Mouse (Mus musculus) layer of hippocampus, adult 11-12 months (tissue): ENCODE results near the gene Upk3a.
"Not testable (repeated sequence)": the region's sequence is repeated elsewhere in the genome, so short reads cannot be mapped to it uniquely, and the experiment has no call there.

Source experiments
- DNase-seq: peaks from one replicate; pipeline ENCODE4 v3.0.0; 2022; ENCODE audit warnings: low spot score

The Upk3a gene

DNA sequence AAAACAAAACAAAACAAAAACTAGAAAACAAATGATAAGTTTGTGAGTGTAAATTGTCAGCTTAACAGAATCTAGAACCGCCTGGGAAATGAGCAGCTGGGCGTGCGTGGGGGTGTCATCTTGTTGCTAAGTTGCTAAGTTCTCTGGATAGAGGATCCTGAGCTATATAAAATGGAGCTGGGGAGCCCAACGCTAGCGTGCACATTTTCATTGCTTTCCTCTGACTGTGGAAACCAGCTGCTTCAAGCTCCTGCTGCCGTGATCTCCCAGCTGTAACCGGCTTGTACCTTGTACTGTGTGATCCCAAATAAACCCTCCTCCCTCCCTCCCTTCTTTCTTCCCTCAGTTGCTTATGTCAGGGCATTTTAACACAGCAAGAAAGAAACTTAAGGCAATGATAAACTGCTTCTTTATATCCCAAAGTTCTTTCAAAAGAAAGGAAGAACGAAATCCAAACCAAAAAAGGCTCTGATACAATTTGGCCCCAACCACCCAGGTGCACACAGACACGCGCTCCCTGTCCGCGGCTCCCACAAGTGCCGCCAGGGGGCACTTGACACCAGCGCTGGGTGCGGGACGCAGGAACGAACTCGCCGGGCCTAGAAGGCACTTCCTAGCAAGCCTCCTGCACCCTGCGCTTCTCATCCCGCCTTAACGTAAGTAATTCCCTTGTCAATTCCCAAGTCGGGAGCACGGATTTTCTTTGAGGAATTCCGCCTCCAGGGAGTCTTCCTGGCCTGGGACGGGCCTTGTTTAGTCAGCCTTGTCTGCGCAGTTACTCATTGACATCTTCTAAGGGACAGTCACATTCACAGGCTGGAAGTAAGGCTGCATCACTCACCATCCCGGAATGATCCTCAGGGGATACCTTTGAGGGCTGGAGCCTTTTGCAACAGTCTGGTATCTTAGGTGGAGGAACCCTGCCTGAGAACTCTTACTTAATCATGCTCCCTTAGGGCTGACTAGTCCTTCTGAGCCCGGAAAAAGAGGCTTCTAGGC lies 15.7 kb upstream of the Upk3a start:
- peak; percentile 84 for DNase-seq

DNA sequence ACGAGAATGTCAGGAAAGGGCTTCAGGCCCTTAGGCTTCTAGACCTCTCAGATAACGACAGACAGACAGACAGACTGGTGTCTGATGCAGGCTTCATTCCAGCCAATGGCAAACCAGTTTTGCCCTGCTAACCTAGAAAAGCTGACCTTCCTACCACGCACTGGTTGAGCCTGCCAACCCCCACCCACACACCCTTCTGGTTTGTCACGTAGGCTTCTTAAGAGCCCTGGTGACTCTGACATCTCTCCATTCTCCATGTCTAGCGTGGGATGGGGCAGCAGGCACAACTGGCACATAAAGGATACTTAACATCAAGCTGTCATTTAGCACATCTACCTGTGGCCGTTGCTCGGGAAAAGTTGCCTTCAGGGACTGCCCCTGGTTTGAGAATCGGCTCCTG lies 7.3 kb upstream of the Upk3a start:
- no peak for DNase-seq

DNA sequence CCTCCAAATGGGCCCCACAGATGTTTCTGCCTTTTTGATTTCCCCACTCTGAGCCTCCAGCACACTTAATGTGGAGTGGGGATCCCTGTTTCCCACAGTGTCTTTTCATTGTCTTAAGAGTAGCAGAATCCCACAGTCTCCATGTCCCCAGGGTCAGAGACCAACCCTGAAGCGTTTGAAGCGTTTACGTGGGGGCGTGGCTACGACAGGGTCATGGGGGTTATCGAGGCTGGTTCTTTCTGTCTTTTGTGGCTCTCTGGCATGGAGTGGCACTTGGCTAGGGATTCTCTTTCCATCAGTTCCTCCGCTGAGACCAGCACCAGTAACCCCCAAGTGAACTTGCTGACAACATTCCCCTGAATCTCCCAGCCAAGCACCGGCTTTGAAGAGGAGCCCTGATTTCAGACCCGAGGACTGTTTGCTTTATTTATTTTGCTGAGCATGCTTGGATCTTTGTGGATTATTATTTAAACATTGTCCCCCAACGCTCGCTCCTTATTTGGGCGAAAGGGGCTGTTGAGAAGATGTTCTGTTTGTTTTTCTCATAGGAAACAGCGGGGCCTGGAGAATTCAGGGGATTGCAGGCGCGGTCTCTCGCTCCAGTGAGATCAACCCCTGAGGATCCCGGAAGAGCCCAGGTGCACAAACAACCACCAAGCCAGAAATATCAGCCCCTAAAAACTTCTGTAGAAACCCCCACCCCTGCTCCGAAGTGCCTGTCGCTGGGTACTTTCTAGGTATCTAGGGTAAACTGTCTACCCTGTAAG lies 4.9 kb upstream of the Upk3a start:
- no peak for DNase-seq

DNA sequence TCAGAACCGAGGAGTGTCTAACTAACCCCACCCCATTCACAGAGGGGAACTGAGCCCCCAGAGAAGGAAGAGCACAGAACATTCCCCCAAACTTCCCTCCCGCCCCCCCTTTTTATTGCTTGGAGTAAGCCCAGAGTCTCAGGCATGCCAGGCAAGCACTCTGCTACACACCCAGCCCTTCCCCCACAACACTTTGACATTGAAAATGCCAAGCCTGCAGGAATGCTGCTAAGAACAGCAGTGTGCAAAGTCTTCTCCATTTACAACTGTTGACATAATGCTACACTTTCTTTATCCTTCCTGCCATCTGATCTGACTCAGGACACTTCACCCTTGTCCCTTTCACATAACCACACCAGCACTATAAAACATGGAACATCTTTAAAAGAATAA lies 4.3 kb upstream of the Upk3a start:
- DNase-seq = no peak

DNA sequence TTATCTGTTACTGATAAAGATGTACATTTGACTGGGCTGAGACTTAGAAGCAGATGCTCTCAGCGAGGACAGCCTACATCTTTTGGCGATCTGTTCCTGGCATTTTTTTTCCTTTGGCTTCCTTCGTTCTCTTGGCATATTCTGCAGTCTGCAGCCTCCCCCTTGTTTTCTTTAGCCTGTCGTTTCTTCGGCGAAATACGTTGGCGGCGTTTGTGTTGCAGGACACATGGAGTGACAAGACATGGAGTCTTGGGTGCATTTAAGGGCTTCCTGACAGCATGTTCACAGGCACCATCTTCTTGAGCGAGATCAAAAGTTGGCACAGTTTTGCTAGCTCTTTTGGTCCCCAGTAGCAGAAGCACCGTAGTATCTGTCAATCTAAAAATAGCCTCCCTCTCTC lies 1.2 kb upstream of the Upk3a start:
- DNase-seq = peak; percentile 50

DNA sequence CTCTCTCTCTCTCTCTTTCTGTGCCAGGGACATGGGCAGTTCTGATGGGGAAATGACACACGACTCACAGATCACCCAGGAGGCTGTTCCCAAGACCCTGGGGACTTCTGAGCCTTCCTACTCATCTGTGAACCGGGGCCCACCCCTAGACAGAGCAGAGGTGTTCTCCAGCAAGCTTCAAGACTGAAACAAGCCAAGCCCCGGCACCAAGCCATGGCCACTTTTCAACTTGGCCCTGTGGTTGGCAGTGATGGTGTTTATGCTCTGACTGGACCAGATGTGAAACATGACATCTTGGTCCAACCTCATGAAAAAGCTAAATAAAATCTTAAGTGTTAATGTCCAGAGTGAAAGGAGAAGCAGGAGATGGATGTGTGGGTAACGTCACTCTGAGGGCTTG lies 5.3 kb downstream of the Upk3a start:
- no peak for DNase-seq

DNA sequence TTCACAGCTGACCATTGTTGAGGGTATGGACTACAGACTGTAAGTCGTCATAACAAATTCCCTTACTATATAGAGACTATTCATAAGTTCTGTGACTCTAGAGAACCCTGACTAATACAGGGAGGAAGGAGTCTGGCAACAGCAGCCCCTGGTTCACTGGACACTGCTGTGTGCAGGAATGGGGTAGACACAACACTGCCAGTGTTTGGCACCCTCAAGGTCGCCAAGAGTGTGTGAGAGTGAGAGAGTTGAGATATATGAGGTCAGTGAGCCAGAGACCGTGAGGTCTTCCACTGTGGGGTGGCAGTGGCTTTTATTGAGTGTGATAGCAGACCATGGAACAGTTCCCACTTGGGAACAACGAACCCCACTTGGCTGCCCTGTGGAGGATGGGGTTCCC lies 9.3 kb downstream of the Upk3a start:
- DNase-seq = no peak

DNA sequence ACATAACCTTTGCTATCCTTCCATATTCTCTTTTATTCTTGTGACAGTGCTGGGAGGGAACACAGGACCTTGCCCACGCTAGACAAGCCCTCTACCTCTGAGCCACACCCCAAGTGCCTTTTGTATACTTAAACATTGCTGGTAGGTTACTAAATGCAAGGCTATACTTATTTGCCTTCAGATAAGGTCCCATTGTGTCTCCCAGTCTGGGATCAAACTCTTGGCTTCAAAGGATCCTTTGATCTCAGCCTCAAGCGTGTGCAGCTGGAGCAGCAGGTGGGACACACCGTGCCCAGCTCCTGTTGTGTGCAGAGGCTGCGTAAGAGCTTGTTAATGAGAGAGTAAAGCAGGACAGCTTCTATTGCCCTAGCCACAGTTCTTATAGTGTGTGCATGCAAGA lies 10.8 kb downstream of the Upk3a start:
- DNase-seq = no peak

DNA sequence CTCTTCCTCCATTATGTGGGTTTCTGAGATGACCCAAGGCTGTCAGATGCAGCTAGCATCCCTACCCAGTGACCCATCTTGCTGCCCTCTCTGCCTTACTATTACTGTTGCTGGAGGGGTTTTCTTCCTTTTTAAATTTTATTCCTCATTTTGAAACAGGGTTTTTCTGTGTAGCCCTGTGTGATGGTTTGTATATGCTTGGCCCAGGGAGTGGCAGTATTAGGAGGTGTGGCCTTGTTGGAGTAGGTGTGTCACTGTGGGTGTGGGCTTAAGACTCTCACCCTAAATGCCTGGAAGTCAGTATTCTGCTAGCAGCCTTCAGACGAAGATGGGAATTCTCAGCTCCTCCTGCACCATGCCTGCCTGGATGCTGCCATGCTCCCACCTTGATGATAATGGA lies 11.7 kb downstream of the Upk3a start, which contains the start of gene Fam118a:
Gene Fam118a, plus strand, starts transcription at position 301 of the 400 bp plus-strand sequence.
- DNase-seq = not testable (repeated sequence)

DNA sequence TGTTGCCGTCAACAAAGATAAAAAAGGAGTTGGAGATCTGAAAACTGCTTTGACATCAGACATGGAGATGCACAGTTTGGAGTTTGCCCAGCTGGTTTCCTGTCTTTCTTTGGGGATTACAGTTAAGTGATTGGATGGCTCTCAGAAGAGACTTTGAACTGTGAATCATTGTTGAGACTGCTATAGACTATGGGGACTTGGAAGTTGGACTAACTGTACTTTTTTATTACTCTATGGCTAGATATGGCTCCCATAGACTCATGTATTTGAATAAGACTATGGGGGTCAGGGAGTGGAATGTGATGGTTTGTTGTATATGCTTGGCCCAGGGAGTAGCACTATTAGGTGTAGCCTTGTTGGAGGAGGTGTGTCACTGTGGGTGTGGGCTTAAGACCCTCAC lies 13.7 kb downstream of the Upk3a start:
- not testable (repeated sequence) for DNase-seq

DNA sequence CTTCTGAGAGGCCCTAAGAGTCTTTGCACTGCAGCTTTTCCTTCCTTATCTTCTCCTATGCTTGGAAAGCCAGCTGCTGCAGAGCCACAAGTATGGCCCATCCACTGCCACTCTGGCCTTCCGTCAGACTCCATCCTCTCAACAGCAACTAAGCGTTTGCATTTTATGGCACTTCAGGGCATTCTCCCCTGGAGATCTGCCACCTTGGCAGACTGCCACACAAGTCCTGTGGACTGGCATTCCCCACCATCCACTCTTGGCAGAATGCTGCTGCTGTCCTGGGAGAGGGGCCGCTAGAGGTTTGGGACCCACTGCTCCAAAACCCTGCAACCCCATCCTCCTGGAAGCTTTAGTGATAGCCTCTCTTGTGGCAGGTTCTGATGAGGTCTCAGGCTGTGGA lies 14.9 kb downstream of the Upk3a start:
- DNase-seq = no peak

DNA sequence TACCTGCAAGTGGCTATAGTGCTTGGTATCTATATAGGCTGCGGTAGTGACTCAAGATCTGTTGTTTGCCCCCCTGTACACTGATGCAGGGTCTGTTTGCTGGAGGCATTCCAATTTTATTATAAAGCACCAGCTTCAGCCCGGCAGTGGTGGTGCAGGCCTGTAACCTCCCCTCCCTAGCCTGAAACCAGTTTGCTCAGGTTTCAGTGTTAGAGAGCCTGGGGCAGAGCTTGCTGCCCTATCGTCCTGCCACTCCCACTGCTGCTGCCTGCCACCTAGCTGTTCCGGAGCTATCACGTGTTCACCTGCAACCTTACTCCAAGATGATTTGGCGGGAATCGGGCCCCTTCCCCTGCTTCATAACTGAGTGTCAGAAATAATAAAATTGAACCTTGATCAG lies 17.0 kb downstream of the Upk3a start:
- not testable (repeated sequence) for DNase-seq

DNA sequence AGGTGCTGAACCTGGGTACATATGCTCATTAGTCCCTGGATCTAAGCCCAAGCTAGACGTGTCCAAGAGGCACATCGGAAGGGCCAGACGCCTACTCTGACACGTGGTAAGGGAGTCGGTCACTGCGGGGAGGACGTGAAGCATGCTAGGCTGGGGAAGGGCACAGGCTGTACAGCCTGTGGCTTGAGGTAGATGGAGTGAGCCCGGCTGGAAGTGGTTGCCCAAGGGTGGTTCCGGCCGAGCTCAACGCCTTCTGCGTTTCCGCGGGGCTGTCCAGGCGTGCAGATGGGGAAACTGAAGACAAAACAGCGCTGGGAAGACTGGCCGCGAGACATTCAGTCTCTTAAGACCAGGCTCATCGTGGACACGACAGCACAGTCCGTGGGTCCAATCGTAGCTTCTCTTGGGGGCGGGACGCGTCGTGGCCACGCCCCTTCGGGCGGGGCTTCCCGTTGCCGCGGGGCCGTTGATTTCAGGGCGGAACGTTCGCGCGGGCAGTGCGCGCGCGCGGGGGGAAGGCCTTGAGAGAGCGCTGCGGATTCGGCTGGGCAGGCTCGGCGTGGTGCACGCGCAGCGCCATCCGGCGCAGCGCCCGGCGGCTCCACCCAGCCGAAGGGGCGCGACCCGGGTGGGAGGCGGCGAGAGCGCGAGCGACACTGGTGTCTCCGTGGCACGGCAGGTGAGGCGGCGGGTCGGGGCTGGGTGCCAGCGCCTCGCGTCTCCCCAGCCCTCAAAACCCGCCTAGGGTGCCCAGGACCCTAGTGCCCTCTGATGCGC lies 19.8 kb downstream of the Upk3a start:
- DNase-seq = peak; percentile 98

DNA sequence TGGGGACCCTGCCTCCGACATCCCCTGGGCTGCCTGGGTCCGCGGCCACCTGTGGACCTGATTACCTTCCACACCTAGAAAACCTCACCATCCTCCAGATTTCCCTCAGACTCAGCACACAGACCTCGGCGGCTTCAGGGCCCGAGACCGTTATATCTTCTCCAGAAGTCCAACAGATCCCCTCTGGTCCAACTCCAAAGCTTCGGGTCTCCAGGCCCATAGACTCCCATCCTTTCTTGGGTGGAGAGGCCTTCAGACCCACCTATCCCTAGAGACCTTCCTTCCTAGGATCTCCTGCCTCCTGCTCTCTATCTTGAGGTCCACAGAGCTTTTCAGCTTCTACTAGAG lies 20.4 kb downstream of the Upk3a start:
- DNase-seq = no peak

DNA sequence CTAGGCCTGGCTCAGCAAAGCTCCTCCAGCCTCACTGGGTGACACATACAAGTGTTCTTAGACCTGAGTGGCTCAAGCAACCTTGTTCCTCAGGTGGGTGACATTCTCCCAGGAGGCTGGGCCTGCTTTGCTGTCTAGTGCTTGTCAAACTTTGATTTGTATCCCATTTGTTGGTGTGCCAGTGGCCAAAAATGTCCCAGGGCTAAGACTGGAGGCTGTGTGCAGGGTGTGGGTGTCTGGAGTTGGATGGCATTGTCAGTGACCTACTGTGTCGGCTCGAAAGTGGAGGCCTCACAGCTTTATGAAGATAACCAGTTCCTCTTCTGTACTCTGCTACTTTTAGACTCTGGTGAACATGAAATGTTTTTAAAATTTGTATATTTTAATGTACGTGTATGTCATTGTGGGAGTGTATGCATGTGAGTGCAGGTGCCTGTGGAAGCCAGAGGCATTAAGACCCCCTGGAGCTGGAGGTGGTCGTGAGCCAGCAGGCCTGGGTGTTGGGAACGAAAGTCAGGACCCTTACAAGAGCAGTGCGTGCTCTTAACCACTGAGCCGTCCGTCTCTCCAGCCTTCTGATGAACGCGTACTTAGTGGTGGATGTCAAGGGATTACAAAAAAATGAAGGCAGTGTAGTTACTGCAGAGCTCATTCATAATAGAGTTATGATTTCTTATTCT lies 24.7 kb downstream of the Upk3a start:
- peak; percentile 8 for DNase-seq

DNA sequence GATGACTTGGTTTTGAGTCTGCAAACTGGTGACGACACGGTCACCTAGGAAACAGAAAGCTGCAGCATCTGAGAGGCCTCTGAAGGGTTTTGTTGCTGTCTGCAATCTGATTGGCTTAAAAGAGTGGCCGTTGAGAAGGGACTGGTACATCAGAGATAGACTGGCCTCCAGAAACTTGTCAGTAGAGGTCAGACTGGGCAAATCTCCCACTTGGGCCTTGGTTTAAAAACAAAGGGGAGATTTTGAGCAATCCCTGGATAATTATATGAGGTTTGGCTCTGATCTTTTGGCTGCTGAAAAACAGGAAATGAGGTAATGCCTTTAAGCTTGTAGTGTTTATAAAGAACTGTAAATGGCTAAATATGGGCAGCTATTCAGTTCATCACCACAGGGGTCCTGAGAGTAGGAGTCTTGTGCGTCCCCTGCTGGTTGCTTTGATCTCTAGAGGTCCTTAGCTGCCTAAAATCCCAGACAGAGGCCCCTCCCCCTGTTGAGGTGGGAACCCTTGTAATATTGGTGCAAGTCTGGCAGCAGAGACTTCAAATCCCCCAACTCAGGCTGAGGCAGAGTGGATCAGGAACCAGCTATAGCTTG lies 25.5 kb downstream of the Upk3a start:
- DNase-seq = peak; percentile 79

DNA sequence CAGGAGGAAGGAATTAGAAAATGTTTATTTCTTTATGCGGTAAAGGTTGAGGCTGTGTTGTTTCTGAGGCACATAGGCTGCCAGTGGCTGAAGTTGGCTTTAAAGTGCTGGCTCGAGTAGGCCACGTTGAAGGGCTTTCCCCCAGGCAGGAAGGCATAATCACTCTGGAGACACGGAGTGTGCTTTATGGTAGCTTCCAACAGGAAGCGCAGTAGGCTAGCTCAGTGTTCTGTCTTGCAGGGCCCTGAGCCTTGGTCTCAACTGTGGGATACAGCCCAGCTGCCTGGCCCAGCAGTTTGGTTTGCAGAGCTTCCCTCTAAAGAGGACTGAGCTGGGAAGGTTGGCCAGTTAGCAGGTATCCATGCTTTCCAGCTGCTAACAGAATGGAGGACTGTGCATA lies 26.2 kb downstream of the Upk3a start:
- DNase-seq = no peak

DNA sequence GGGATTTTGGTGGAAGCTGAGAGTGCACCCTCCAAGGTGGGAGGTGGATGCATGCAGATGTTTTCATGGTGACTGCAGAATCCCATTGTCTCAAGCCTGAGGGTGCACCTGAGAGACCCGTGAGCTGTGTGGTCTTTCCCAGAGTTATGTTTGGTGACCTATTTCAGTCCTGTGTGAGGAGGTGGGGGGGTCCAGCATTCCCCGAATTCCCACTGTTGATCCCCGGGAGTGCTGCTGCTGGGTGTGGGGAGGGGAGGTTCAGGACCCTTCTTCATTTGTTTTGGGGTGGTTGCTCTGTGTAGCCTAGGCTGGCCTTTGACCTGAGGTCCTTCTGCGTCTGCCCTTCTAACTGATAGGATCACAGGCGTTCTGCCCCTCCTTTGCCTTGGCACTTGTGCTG lies 26.8 kb downstream of the Upk3a start:
- DNase-seq = no peak

DNA sequence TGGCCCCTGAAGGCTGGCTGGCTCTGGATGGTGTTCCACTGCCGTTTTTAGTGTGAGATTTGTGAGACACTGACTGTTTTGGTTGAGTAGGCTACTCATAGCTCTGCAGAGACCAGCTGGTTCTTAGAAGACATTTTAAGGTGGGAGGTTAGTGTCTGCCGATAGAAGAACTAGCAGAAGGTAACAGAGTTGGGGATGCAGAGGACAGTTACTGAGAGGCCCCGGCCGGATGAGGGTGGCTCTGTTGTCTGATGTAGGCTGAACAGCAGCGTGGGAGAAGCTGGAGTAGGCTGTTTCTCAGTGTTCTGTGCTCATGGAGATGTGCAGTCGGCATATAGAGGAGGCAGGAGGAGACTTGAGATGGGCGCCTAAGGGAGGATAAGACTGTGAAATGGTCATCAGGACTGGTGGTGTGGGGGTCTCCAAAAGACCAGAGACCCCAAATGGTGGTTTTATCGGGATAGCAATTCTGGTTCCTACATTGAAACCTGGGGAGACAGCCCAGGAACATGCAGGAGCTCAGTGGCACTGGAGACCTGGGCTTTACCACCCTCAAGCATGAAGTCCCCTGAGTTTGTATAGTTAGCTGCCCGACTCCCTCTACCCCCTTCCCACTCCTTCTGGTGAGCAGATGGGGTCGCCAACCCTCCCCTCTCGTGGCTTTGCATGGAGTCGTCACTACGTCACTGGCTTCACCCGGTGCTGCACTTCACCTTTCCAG lies 29.4 kb downstream of the Upk3a start:
- peak; percentile 6 for DNase-seq

DNA sequence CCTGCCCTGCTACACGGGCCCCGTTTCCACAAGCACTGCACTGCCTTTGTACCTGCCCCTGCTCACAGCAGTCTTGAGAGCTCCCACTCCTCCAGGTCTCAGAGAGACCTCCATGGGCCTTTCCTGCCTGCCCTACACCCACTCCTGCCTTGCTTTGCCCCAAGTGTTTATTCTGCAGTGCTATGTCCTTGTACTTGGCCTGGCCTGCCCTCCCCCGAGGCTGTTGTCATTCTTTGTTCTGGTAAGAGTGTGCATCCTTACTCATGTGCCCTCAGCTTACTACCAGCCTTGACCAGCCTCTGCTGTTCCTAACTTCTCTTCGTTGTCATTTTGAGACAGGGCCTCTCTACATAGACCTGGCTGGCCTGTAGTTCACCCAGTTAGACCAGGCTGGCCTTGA lies 30.9 kb downstream of the Upk3a start:
- DNase-seq = no peak

DNA sequence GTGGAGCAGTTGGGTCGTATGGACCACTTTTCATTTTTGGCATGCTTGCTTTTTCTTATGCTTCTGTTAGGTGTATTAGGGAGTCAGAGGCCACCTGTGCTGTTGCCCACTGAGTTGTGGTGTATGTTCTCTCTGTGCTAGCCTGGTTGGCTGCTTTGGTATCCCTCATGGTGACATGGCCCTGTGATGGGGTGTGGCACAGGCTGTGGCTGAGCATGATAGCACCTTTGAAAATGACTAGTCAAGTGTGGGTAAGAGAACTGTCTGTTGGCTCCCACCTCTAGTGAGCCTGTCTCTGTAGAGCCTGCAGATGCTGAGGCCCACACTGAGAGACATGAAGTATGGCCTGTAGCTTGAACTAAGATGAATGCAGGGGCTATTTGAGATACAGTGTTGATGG lies 32.8 kb downstream of the Upk3a start:
- no peak for DNase-seq
